Mouse (Mus musculus) cortical plate, adult 2 months (tissue): ENCODE measurements around the gene Ankrd44.

Experiments used
- CTCF ChIP-seq: fragments of 200-500 bp; IDR thresholded peaks from 2 replicates; pipeline ENCODE4 v1.5.1; 2011; ENCODE audit warnings: mild to moderate bottlenecking, control low read depth, low read length; ENCODE audit not compliant: insufficient read depth; ENCODE audit errors: extremely low read depth
- POLR2A ChIP-seq: fragments of 200-500 bp; IDR thresholded peaks from 2 replicates; pipeline ENCODE4 v1.6.1; 2011; ENCODE audit warnings: mild to moderate bottlenecking, low read length, control low read depth; ENCODE audit not compliant: insufficient read depth; ENCODE audit errors: extremely low read depth

- TF ChIP-seq CTCF: no peak
- TF ChIP-seq POLR2A: no peak
These were observed 27.5 kb downstream of the Ankrd44 start for GRCm38 (mm10) chr1:54898656-54899084.
